Mouse (Mus musculus) C2C12 (cell line): ENCODE data around the gene Mid2. TPM values are rescaled to one million over a fixed set of nuclear protein-coding genes. Genes with fewer than 3 reads are reported as not detected.
"Not testable (repeated sequence)": the region's sequence is repeated elsewhere in the genome, so short reads cannot be mapped to it uniquely, and the experiment has no call there.

Experiments used
- H3K27me3 ChIP-seq: one replicate; pipeline ENCODE4 v1.6.1; 2011; ENCODE audit not compliant: control insufficient read depth, insufficient read depth, insufficient read length
- H3K36me3 ChIP-seq: one replicate; pipeline ENCODE4 v1.6.1; 2011; ENCODE audit not compliant: control insufficient read depth, insufficient read depth
- H3K4me3 ChIP-seq: one replicate; pipeline ENCODE4 v1.5.1; 2011; ENCODE audit warnings: mild to moderate bottlenecking, control low read depth; ENCODE audit not compliant: poor library complexity, insufficient read depth, severe bottlenecking
- H3K79me2 ChIP-seq: one replicate; pipeline ENCODE4 v1.6.1; 2011; ENCODE audit not compliant: control insufficient read depth, insufficient read depth
- H3K79me3 ChIP-seq: one replicate; pipeline ENCODE4 v1.6.1; 2011; ENCODE audit warnings: low read depth, control low read depth
- H3ac ChIP-seq: one replicate; pipeline ENCODE3; 2011; ENCODE audit warnings: low read depth; ENCODE audit not compliant: control insufficient read depth, insufficient read length
- CEBPB ChIP-seq: IDR thresholded peaks from one replicate; pipeline ENCODE4 v1.6.1; 2011; ENCODE audit warnings: low read depth, mild to moderate bottlenecking, control low read depth, moderate library complexity
- CTCF ChIP-seq: IDR thresholded peaks from one replicate; pipeline ENCODE4 v1.5.1; 2011; ENCODE audit not compliant: control insufficient read depth, insufficient read depth, insufficient read length
- FOSL1 ChIP-seq: IDR thresholded peaks from one replicate; pipeline ENCODE4 v1.8.0; 2011; ENCODE audit warnings: mild to moderate bottlenecking, low read length; ENCODE audit not compliant: poor library complexity, insufficient read depth, severe bottlenecking
- MAX ChIP-seq: IDR thresholded peaks from one replicate; pipeline ENCODE4 v1.6.1; 2011; ENCODE audit warnings: mild to moderate bottlenecking, control low read depth
- MYOD1 ChIP-seq: IDR thresholded peaks from one replicate; pipeline ENCODE4 v1.6.1; 2011; ENCODE audit warnings: low read depth; ENCODE audit not compliant: control insufficient read depth, insufficient read length
- MYOG ChIP-seq: IDR thresholded peaks from one replicate; pipeline ENCODE4 v1.6.1; 2011; ENCODE audit not compliant: control insufficient read depth, insufficient read length; ENCODE audit errors: extremely low read depth
- USF1 ChIP-seq: IDR thresholded peaks from one replicate; pipeline ENCODE4 v1.6.1; 2011; ENCODE audit warnings: low read depth, mild to moderate bottlenecking, control low read depth, moderate library complexity
- polyA plus RNA-seq: library from polyadenylated mRNA; unstranded; fragments of >200 nt; fragmentation: generic; extraction: Trizol; gene quantifications from one replicate; pipeline ENCODE4 v1.2.1, GENCODE M21; 2012; ENCODE audit warnings: missing spikeins

Gene Mid2
- polyA plus RNA-seq, 1 experiment, result 1.2 TPM

DNA sequence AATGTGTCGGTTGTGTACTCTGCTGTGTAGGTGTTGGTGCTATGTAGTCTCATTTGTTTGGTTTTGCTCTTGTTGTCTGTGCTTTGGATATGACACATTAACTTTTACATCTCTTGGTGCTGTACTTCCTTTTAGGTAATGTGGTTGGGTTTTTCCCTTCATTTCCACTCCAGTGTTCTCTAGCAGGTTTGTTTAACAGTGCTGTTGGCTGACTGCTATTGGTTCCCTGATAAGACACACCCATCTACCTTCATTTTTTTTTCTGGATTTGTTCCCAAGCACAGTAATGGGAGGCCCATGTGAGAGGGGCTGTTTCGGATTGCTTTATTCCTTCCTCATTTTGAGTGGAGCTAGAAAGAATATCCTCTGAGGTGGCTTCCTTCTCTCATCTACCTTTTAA is 883 bp upstream of the Mid2 start:
- Histone ChIP-seq H3ac (no peak overlapping the region), H3K79me2 (no peaks in the 10 kb centered on the region), H3K36me3 (no peaks in the 10 kb centered on the region), H3K27me3 (no peaks in the 10 kb centered on the region), H3K4me3 (no peak overlapping the region), H3K79me3 (no peaks in the 10 kb centered on the region)
- no peak for TF ChIP-seq MYOG
- TF ChIP-seq USF1, result no peak
- TF ChIP-seq CTCF, result no peak
- no peak for TF ChIP-seq FOSL1
- no peak for TF ChIP-seq CEBPB
- no peak for TF ChIP-seq MYOD1
- TF ChIP-seq MAX, result no peak

DNA sequence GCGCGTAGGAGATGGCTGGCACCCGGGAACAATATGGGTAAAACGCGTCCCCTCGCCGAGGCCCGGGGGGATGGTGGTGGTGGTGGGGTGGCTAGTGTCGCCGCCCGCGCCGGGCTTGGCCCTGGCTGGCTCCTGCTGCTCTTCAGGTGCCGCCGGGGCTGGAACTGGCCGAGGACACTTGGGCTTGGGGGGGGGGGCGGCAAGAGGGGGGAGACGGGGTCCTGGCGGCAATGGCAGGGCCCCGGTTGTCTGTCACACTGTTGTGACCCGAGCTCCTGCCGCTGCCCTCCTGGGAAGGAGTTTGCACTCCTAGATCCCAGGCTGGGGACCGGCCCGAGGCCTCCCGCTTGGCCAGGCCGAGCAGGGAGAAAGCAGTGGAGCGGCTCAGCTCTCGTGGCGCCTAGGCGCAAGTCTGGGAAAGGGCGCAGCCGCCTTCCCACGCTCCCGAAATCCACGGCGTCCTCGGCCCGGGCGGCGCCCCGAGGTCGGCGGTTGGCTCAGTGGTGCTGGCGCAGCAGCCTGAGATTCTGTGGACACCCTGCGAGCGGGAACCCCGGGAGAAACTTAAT is 927 bp downstream of the Mid2 start:
- no peaks in the 10 kb centered on the region for H3K79me3 ChIP-seq
- peak overlapping the region; percentile 78 for H3ac ChIP-seq
- no peaks in the 10 kb centered on the region for H3K36me3 ChIP-seq
- no peaks in the 10 kb centered on the region for H3K27me3 ChIP-seq
- H3K4me3 ChIP-seq, result peak overlapping the region; percentile 28
- no peaks in the 10 kb centered on the region for H3K79me2 ChIP-seq
- TF ChIP-seq MYOD1 (no peak), CTCF (no peak), MYOG (no peak), CEBPB (no peak), FOSL1 (no peak), USF1 (no peak), MAX (no peak)

DNA sequence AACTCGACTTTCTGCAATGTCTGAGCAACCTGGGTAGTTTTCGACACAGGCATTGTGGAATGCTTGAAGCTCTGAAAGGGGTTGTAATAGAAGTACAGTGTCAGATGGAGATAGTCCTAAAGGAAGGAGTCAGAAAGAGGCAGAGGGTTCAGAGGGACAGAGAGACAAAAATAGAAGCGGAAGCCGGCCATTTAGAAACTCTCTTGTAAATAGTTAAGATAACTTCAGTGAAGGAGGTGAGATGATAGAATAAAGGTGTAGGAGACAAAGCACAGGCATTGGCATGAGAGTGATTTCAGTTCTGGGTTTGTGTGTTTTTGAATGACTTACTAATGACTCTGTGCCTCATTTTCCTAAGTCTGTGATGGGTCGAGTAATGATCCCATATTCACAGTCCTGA is 11.0 kb downstream of the Mid2 start:
- no peak overlapping the region for H3ac ChIP-seq
- H3K79me3 ChIP-seq, result no peaks in the 10 kb centered on the region
- H3K79me2 ChIP-seq, result no peaks in the 10 kb centered on the region
- TF ChIP-seq MYOD1 (no peak), USF1 (no peak), MAX (no peak), CTCF (no peak), CEBPB (no peak), FOSL1 (no peak), MYOG (no peak)
- H3K36me3 ChIP-seq, result no peaks in the 10 kb centered on the region
- H3K27me3 ChIP-seq, result no peaks in the 10 kb centered on the region
- no peak overlapping the region for H3K4me3 ChIP-seq

DNA sequence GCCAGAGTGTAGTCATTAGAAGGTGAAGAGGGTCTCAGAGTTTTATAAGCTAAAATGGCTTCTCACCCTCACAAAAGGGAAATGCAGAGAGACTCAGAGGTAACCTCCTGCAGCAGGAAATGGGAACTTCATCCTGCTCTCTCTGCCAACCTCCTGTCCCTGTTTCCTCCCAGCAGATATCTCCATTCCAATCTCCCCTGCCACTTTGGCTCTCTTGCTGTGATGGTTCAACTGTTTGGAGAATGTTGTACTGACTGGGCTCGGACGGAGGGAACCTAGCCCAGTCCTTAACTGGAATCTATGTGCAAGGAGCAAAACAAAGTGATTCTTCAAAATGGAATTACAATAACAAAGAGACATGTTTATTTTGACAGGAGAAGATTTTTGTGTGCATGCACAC is 23.9 kb downstream of the Mid2 start:
- H3K79me3 ChIP-seq, result no peaks in the 10 kb centered on the region
- TF ChIP-seq FOSL1, result no peak
- TF ChIP-seq USF1, result no peak
- no peak for TF ChIP-seq MYOD1
- H3ac ChIP-seq, result no peak overlapping the region
- no peaks in the 10 kb centered on the region for H3K79me2 ChIP-seq
- no peak overlapping the region for H3K4me3 ChIP-seq
- no peaks in the 10 kb centered on the region for H3K36me3 ChIP-seq
- no peaks in the 10 kb centered on the region for H3K27me3 ChIP-seq

DNA sequence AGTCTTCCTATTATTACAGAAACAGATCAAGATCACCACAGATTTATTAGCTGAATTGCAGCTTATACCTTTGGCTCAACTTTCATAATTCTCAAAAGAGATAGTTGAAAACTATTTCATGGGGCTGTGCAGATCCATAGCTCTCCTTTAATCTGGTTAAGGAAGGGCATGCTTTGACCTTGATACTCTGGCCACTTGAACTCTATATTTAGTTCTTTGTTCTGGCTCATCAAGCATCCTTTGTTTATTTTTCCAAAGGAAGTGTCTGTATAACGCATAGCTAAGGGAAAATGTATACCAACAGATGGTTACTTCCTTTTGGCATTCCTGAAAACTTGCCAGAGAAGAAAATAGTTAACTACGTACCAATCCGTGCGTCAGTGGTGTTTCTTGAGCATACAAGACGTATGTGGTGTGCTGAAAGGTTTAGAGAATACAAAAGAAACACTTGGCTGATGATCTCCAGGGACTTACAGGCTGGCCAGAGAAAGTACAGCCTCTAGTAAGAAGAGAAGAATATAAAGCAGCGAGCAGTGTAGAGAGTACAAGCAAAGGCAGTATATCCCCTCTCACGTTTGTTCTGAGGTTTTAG is 33.6 kb downstream of the Mid2 start:
- H3K79me2 ChIP-seq, H3K36me3 ChIP-seq, H3K79me3 ChIP-seq, H3K4me3 ChIP-seq, H3K27me3 ChIP-seq, H3ac ChIP-seq: not testable (repeated sequence)

DNA sequence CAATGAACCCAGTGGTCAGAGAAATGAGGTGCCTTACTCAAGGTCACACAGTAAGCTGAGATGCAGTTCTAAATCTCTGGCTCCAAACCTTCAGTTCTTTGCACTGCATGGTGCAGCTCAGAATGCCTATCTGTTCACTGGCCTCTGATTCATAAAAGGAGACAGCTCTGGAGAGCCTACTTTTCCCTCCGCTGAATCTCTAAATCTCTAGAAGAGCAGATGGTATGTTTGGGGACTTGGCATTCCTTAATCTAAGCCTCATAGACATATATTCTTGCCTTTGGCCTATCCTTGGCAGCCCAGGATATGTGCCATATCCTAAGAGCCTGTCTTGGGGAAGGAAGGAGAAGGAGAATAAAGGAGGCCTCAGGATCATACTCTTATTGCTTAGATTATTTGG is 38.8 kb downstream of the Mid2 start:
- Histone ChIP-seq H3K79me3 (no peaks in the 10 kb centered on the region), H3K4me3 (no peak overlapping the region), H3K79me2 (no peaks in the 10 kb centered on the region), H3K27me3 (no peaks in the 10 kb centered on the region), H3K36me3 (no peaks in the 10 kb centered on the region), H3ac (no peak overlapping the region)
- TF ChIP-seq USF1 (no peak), FOSL1 (no peak), MAX (no peak), MYOG (no peak), MYOD1 (no peak), CEBPB (no peak), CTCF (no peak)

DNA sequence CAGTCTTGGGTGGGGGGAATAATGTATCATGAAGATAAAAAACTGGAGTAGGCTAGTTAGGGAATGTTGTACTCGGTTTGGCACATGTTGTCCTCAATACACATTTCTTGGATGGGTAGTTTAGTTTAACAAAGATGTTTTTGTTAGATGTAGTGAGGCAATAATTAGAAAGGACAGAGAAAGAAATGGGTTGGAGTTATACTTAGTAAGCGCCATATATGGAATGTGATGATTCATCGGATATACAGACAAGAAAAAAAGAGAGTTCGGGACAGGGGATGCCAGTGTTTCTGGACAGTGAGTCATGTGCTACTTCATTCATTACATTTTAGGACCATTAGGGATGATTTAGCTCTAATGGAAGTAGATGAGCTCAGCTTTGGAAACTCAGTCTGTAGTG is 41.7 kb downstream of the Mid2 start:
- Histone ChIP-seq H3K4me3 (no peak overlapping the region), H3ac (no peak overlapping the region), H3K79me3 (no peaks in the 10 kb centered on the region), H3K79me2 (no peaks in the 10 kb centered on the region), H3K27me3 (no peaks in the 10 kb centered on the region), H3K36me3 (no peaks in the 10 kb centered on the region)
- TF ChIP-seq MYOD1, result no peak
- no peak for TF ChIP-seq MAX
- peak; percentile 8 for TF ChIP-seq FOSL1
- TF ChIP-seq CEBPB, result no peak
- no peak for TF ChIP-seq USF1
- no peak for TF ChIP-seq CTCF
- TF ChIP-seq MYOG, result no peak
